Mouse (Mus musculus) midbrain, embryonic 14.5 days (tissue): ENCODE results near the gene Ccm2. TPM values are rescaled to one million over a fixed set of nuclear protein-coding genes. Genes with fewer than 3 reads are reported as not detected.

Source experiments
- ATAC-seq: fragments of 200-750 bp; cut with Nextera tagmentation; 2 replicates; pipeline ENCODE4 v1.8.0; 2017; ENCODE audit warnings: moderate number of reproducible peaks, moderate library complexity; ENCODE audit not compliant: low FRiP score, low TSS enrichment
- DNase-seq: peaks from one replicate; pipeline ENCODE4 v3.0.0-alpha.2; 2015
- H3K27ac ChIP-seq: fragments of 300-500 bp; sonication (generic); replicated peaks from 2 replicates; pipeline ENCODE4 v1.5.1; 2014; ENCODE audit warnings: mild to moderate bottlenecking, low read depth, low read length, moderate library complexity
- H3K27me3 ChIP-seq: fragments of 300-500 bp; sonication (generic); 2 replicates; pipeline ENCODE4 v1.6.1; 2014; ENCODE audit warnings: low read length, control low read depth, mixed read lengths; ENCODE audit not compliant: control insufficient read depth, insufficient read depth
- H3K36me3 ChIP-seq: fragments of 300-500 bp; sonication (generic); 2 replicates; pipeline ENCODE4 v1.6.1; 2014; ENCODE audit warnings: low read length, control low read depth; ENCODE audit not compliant: control insufficient read depth, insufficient read depth
- H3K4me1 ChIP-seq: fragments of 300-500 bp; sonication (generic); 2 replicates; pipeline ENCODE4 v1.6.1; 2014; ENCODE audit warnings: mild to moderate bottlenecking, antibody characterized with exemption, low read length, control low read depth; ENCODE audit not compliant: control insufficient read depth, insufficient read depth
- H3K4me2 ChIP-seq: fragments of 300-500 bp; sonication (generic); 2 replicates; pipeline ENCODE4 v1.6.1; 2014; ENCODE audit warnings: mild to moderate bottlenecking, low read length, moderate library complexity
- H3K4me3 ChIP-seq: fragments of 300-500 bp; sonication (generic); replicated peaks from 2 replicates; pipeline ENCODE4 v1.5.1; 2014; ENCODE audit warnings: low read depth, low read length
- H3K9ac ChIP-seq: fragments of 300-500 bp; sonication (generic); replicated peaks from 2 replicates; pipeline ENCODE4 v1.6.1; 2014; ENCODE audit warnings: mild to moderate bottlenecking, low read length, moderate library complexity
- H3K9me3 ChIP-seq: fragments of 300-500 bp; sonication (generic); 2 replicates; pipeline ENCODE4 v1.6.1; 2016; ENCODE audit warnings: low read length, control low read depth, mixed read lengths; ENCODE audit not compliant: control insufficient read depth
- WGBS: fragments of 180-500 bp; shearing (Covaris S2); extraction: QIAGEN DNeasy Blood & Tissue Kit; methylation state at CpG from one replicate; pipeline ENCODE4 v1.1.7; 2014; 5-methylcytosine and 5-hydroxymethylcytosine counted together
- polyA plus RNA-seq: library from polyadenylated mRNA; unstranded; fragments of >200 nt; fragmentation: Nextera tagmentation; extraction: Ambion mirVana; gene quantifications from 2 replicates; pipeline ENCODE4 v1.2.1, GENCODE M21; 2014

Gene Ccm2
- polyA plus RNA-seq, 1 experiment from 2014 or later, result 73.8 TPM

DNA sequence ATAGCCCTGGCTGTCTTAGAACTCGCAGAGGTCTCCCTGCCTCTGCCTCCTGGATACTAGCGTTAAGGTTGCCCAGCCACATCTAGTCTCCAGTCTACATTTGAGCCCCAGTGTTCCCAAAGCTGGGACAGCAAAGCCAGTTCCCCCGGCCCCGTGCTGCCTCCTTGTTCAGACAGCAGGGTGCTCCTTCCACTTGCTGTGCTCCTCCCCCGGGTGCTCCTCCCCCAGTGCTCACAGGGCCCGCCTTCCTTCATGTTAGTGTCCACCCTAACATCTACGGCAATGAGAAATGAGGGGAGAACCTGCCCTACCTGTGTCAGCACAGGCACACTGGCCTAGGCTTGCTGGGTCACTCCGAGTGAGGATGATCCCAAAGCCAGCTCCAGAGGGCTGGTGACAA is 39.1 kb downstream of the Ccm2 start:
- no peak overlapping the region for H3K27ac ChIP-seq
- ATAC-seq (no peak), DNase-seq (no peak)
- 89% methylated on average over 8 of the region's 8 CpGs for WGBS
- no peaks in the 10 kb centered on the region for H3K27me3 ChIP-seq
- H3K4me2 ChIP-seq, result no peak overlapping the region
- H3K9me3 ChIP-seq, result no peaks in the 10 kb centered on the region
- H3K36me3 ChIP-seq, result peaks cover 35% of the 10 kb centered on the region
- no peaks in the 10 kb centered on the region for H3K4me1 ChIP-seq
- H3K4me3 ChIP-seq, result no peak overlapping the region
- no peak overlapping the region for H3K9ac ChIP-seq

DNA sequence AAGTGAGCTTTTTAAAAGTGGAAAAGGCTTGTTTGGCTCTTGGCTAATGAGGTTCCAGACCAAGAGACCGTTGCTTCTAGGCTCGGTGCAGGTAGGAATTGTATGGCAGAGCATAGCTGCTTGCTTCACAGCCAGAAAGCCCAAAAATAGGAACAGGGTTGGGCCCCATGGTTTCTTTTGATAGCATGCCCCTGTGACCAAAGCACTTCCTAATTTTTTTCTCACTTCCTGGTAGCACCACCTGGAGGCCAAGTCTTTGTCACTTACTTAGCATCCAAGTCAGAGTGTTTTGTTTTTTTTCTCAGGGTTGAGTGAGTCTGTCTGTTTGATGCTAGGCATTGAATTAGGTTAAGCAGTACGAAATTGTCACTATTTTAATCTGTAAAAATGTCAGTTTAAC is 40.0 kb downstream of the Ccm2 start:
- Histone ChIP-seq H3K9ac (no peak overlapping the region), H3K9me3 (no peaks in the 10 kb centered on the region), H3K27me3 (no peaks in the 10 kb centered on the region), H3K4me2 (no peak overlapping the region), H3K4me3 (no peak overlapping the region), H3K4me1 (no peaks in the 10 kb centered on the region), H3K27ac (no peak overlapping the region), H3K36me3 (peaks cover 44% of the 10 kb centered on the region)
- no peak for DNase-seq
- no peak for ATAC-seq
- WGBS, result 95% methylated on average over 3 of the region's 3 CpGs

DNA sequence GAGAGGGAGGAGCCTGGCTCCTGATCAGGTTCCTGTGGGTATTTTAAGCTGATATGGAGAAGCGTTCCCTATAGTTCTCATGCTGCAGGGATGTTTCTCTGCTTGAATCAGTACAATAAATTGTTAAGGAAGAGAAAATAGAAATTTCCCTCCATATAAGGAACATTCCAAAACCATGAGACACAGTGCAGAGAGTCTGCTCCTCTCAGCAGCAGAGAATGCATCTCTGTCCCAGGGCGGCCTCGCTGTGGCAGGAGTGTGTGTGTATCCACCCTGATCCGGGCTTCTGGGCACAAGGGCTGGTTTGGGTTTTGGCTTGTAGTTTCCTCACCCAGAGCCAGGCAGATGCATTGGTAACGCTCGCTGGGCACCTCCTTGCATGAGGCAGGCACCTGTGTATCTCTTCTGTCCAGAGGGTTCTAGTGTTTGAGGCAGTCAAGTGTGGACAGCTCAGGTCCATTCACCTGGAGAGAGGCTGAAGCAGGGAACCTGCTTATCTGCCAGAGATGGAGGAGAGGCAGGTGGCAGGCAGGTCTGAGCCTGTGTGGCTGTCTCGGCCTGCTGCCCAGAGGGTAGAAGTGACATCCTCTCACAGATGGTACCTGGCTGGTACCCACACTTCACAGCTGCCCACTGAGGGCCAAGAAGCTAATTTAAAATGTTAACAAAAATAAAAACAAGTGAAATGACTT is 40.7 kb downstream of the Ccm2 start:
- DNase-seq, result no peak
- Histone ChIP-seq H3K27me3 (no peaks in the 10 kb centered on the region), H3K9ac (no peak overlapping the region), H3K4me2 (no peak overlapping the region), H3K9me3 (no peaks in the 10 kb centered on the region), H3K4me3 (no peak overlapping the region), H3K27ac (no peak overlapping the region), H3K4me1 (no peaks in the 10 kb centered on the region), H3K36me3 (peaks cover 51% of the 10 kb centered on the region)
- ATAC-seq, result no peak
- 98% methylated on average over 7 of the region's 7 CpGs for WGBS

DNA sequence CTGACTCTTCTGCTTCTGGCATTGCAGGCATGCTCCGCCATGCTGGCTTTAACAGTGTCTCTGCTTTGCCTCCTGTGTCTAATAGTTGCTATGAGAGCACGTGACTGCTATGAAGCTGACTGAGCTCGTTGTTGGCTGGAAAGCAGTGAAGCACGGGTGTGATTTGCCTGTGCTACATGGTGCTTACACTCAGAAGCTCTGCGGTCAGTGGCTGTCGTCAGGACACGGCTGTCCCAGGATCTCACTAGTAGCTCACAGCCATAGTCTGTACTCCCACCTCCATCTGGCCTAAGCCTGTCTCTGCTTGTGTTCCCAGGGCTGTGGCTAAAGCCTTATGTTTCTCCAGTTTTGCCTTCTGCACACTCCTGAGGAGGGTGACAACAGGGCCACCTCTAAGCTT is 41.6 kb downstream of the Ccm2 start:
- Histone ChIP-seq H3K9ac (no peak overlapping the region), H3K4me3 (no peak overlapping the region), H3K4me2 (no peak overlapping the region), H3K27me3 (no peaks in the 10 kb centered on the region), H3K36me3 (peaks cover 60% of the 10 kb centered on the region), H3K4me1 (no peaks in the 10 kb centered on the region), H3K9me3 (no peaks in the 10 kb centered on the region), H3K27ac (no peak overlapping the region)
- ATAC-seq (no peak), DNase-seq (no peak)
- 91% methylated on average over 7 of the region's 7 CpGs for WGBS

DNA sequence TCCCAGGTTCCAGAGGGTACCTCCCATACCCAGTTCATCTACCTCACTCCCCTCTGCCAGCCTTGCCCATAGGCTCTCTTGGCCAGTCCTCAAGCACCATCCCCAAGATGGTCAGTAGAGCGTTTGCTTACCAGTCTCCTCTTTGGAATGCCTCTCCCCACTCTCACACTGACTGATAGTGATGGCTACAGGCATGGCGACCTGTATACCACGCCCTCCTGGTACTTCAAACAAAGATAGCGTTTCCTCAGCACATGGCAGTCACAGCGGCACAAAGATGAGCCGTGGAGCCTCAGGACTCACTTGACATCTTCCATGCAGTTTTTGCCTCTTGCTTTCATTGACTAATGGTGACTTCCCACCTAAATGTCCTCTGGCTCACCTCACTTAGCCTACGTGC is 43.2 kb downstream of the Ccm2 start:
- Histone ChIP-seq H3K36me3 (peaks cover 74% of the 10 kb centered on the region), H3K27me3 (no peaks in the 10 kb centered on the region), H3K9ac (no peak overlapping the region), H3K27ac (no peak overlapping the region), H3K4me3 (no peak overlapping the region), H3K4me1 (no peaks in the 10 kb centered on the region), H3K4me2 (no peak overlapping the region), H3K9me3 (no peaks in the 10 kb centered on the region)
- ATAC-seq (no peak), DNase-seq (no peak)
- 93% methylated on average over 7 of the region's 7 CpGs for WGBS

DNA sequence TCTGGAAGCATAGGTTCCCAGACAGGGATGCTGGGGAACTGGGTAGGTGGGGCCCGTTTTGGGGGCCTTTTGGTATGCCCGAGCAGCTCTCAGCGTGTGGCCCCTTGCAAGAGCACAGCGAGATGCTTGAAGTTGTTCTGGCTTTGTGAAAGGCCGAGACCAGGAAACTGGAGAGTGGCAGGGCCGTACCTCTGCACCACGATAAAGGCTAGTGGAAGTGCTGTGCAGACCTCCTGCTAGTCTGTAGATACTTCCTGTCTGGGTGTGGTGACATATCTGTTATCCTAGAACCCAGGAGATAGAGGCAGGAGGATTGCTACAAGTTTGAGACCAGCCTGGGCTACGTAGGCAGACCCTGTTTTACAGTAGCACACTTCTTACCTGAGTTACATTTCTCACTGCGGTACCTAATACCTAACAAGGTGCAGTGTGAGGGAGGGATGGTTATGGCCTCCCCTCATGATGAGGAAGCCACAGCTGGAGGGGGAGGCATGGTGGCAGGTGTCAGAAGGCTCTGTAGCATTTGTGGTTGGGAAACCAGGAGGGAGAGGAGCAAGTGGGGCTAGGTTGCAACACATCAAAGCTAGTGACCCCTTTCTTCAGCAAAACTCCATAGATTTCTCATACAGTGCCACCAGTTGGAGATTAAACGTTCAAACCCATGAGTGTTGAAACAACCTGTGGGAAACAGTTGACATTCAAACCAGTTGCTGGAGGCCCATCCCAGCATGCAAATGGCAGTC is 44.4 kb downstream of the Ccm2 start:
- DNase-seq (no peak), ATAC-seq (no peak)
- H3K4me3 ChIP-seq, result no peak overlapping the region
- peaks cover 78% of the 10 kb centered on the region for H3K36me3 ChIP-seq
- H3K9me3 ChIP-seq, result no peaks in the 10 kb centered on the region
- H3K4me1 ChIP-seq, result no peaks in the 10 kb centered on the region
- no peak overlapping the region for H3K4me2 ChIP-seq
- H3K9ac ChIP-seq, result no peak overlapping the region
- 83% methylated on average over 10 of the region's 10 CpGs for WGBS
- H3K27me3 ChIP-seq, result no peaks in the 10 kb centered on the region
- H3K27ac ChIP-seq, result no peak overlapping the region

DNA sequence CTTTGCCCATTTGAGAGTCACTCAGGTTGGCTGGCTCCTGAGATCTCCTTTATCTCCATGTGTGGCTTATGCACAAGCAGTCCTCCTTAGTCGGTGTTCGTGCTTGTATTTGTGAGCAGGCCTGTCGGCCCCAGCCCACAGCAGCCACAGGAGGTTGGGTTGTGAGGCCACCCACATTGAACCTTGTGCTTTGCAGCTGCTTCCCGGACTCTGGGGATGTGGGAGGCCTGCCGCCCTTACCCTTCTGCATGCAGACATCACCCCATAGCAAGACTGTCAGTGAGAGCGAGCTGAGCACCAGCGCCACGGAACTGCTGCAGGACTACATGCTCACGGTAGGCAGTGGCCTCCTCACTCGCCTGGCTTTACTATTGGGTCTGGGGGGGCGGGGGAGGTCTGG is 46.7 kb downstream of the Ccm2 start:
- no peaks in the 10 kb centered on the region for H3K27me3 ChIP-seq
- H3K36me3 ChIP-seq, result peaks cover 95% of the 10 kb centered on the region
- no peak overlapping the region; the same call in 1 of the 2 replicates for H3K9ac ChIP-seq
- no peak for ATAC-seq
- DNase-seq, result no peak
- H3K4me2 ChIP-seq, result no peak overlapping the region
- 77% methylated on average over 11 of the region's 11 CpGs for WGBS
- H3K4me1 ChIP-seq, result peaks cover 8% of the 10 kb centered on the region
- H3K4me3 ChIP-seq, result no peak overlapping the region
- H3K27ac ChIP-seq, result no peak overlapping the region
- no peaks in the 10 kb centered on the region for H3K9me3 ChIP-seq

DNA sequence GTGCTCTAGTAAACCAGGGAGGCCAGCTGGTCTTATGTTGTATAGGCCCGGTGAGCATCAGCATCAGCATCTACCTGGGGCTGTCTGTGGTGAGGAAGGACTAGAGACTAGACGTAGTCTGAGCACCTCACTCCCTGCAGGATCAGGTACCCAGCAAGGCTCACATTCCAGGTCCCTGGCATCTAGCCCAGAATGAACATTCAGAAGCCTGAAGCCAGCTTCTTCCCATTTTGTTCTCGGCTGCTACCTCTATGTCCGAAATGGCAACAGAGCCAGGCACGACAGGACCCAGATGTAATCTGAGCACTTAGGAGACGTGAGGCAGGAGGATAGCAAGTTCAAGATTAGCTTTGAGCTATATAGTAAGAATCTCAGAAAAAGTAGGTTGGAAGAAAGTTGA is 48.2 kb downstream of the Ccm2 start:
- DNase-seq, result no peak
- Histone ChIP-seq H3K4me3 (no peak overlapping the region), H3K4me2 (no peak overlapping the region), H3K4me1 (peaks cover 22% of the 10 kb centered on the region), H3K27ac (no peak overlapping the region), H3K9ac (no peak overlapping the region), H3K9me3 (no peaks in the 10 kb centered on the region), H3K27me3 (no peaks in the 10 kb centered on the region), H3K36me3 (peaks cover 85% of the 10 kb centered on the region)
- 92% methylated on average over 6 of the region's 6 CpGs for WGBS
- no peak for ATAC-seq

DNA sequence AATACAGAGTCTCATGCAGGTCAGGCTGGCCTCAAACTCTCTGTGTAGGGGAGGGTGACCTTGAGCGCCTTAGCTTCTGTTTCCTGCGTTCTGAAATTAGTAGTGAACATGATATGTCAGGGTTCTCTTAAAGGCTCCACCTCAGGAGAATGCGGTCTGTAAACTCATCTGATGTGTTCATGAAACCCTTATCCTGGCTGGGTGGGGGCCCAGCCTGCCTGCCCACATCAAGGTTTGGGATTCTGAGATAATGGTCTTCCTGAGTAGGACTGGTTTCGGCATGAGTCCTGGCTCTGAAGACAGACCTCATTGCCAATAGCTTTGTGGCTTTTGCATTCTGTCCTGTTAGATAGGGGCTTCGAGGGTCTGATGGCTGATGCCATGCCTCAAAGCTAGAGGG is 48.7 kb downstream of the Ccm2 start:
- ATAC-seq (no peak), DNase-seq (no peak)
- Histone ChIP-seq H3K9me3 (no peaks in the 10 kb centered on the region), H3K4me3 (no peak overlapping the region), H3K4me1 (peaks cover 27% of the 10 kb centered on the region), H3K27ac (no peak overlapping the region), H3K27me3 (no peaks in the 10 kb centered on the region), H3K9ac (no peak overlapping the region), H3K4me2 (no peak overlapping the region), H3K36me3 (peaks cover 85% of the 10 kb centered on the region)
- WGBS, result 91% methylated on average over 5 of the region's 5 CpGs
